Mouse (Mus musculus): Measurements from ENCODE around the gene Rassf4. TPM values are rescaled to one million over a fixed set of nuclear protein-coding genes. Genes with fewer than 3 reads are reported as not detected.
"Not testable (repeated sequence)": the region's sequence is repeated elsewhere in the genome, so short reads cannot be mapped to it uniquely, and the experiment has no call there.

Rassf4 gene
- total RNA-seq, 2 experiments from 2014 or later: 4.3 to 4.8 TPM

GRCm38 (mm10) chr6:116637496-116637895 lies 36.3 kb downstream of the Rassf4 start:
- no peak for DNase-seq (ENCODE audit: low spot score in 2 of 2)

- DNase-seq (ENCODE audit: low spot score in 2 of 2): no peak
These were observed 37.0 kb downstream of the Rassf4 start for GRCm38 (mm10) chr6:116636581-116637235.

- DNase-seq (ENCODE audit: low spot score in 2 of 2): no peak
These were observed 38.2 kb downstream of the Rassf4 start for GRCm38 (mm10) chr6:116635251-116636180.

GRCm38 (mm10) chr6:116633741-116634695 lies 39.7 kb downstream of the Rassf4 start:
- peak in 1 of 2 experiments; percentile 4 for DNase-seq (ENCODE audit: low spot score in 2 of 2)

GRCm38 (mm10) chr6:116632129-116632528 lies 41.6 kb downstream of the Rassf4 start:
- DNase-seq (ENCODE audit: low spot score in 2 of 2): peak; percentile 70 to 72

- no peak for DNase-seq (ENCODE audit: low spot score in 2 of 2)
These were observed 44.0 kb downstream of the Rassf4 start for GRCm38 (mm10) chr6:116629766-116630165.

GRCm38 (mm10) chr6:116628539-116629171 lies 45.1 kb downstream of the Rassf4 start, which contains the start of gene Zfp422:
Gene Zfp422 (minus strand): TSS chr6:116628999.
- DNase-seq (ENCODE audit: low spot score in 2 of 2): peak; percentile 74 to 83

GRCm38 (mm10) chr6:116628095-116628494 lies 45.7 kb downstream of the Rassf4 start:
- DNase-seq (ENCODE audit: low spot score in 2 of 2): no peak

- not testable (repeated sequence) for DNase-seq (ENCODE audit: low spot score in 2 of 2)
These were observed 47.3 kb downstream of the Rassf4 start for GRCm38 (mm10) chr6:116626417-116626816.

- DNase-seq (ENCODE audit: low spot score in 2 of 2): no peak
These were observed 52.3 kb downstream of the Rassf4 start for GRCm38 (mm10) chr6:116621318-116622023.

- no peak for DNase-seq (ENCODE audit: low spot score in 2 of 2)
These were observed 55.7 kb downstream of the Rassf4 start for GRCm38 (mm10) chr6:116618073-116618472.

- DNase-seq (ENCODE audit: low spot score in 2 of 2): no peak
These were observed 58.0 kb downstream of the Rassf4 start for GRCm38 (mm10) chr6:116615719-116616118.

GRCm38 (mm10) chr6:116607230-116607629 lies 66.5 kb downstream of the Rassf4 start:
- DNase-seq (ENCODE audit: low spot score in 2 of 2): no peak

- not testable (repeated sequence) for DNase-seq (ENCODE audit: low spot score in 2 of 2)
These were observed 72.8 kb downstream of the Rassf4 start for GRCm38 (mm10) chr6:116600969-116601368.

GRCm38 (mm10) chr6:116584095-116584494 lies 89.7 kb downstream of the Rassf4 start, which contains the start of gene Olfr215:
Gene Olfr215 (minus strand): TSS chr6:116584195.
- no peak for DNase-seq (ENCODE audit: low spot score in 2 of 2)

Small RNAs within 50 kb of the gene (microRNA-seq; reads per million reads assigned to microRNA genes)
- gene Mir7043: 0 reads per million in 2 experiments

Other genes starting within 250 kb of the Rassf4 start
- 1 to 10 TPM; 1.2 to 3.0 TPM for gene Alox5, start 212.8 kb downstream of the Rassf4 start, total RNA-seq (2021)
- gene Olfr211, start 184.9 kb downstream of the Rassf4 start, total RNA-seq (2021): not detected
- gene Olfr212, start 167.4 kb downstream of the Rassf4 start, total RNA-seq (2021): under 1 TPM in 1 of 2 experiments, not detected in 1; 0.16 TPM
- not detected for gene Olfr213, start 135.5 kb downstream of the Rassf4 start, total RNA-seq (2021)
- 1 to 10 TPM; 2.9 to 3.1 TPM for gene Gm5580, start 122.8 kb downstream of the Rassf4 start, total RNA-seq (2021)
- not detected for gene Olfr214, start 119.7 kb downstream of the Rassf4 start, total RNA-seq (2021)
- gene Olfr215, start 89.8 kb downstream of the Rassf4 start, total RNA-seq (2021): not detected
- gene Zfp422, start 45.0 kb downstream of the Rassf4 start, total RNA-seq (2021): 10 to 100 TPM; 28.9 to 30.0 TPM
- 1 to 10 TPM; 1.7 to 3.9 TPM for gene Depp1, start 23.3 kb downstream of the Rassf4 start, total RNA-seq (2021)
- gene Tmem72, start 43.0 kb upstream of the Rassf4 start, total RNA-seq (2021): 1 to 10 TPM in 1 of 2 experiments, under 1 TPM in 1; 0.18 to 4.4 TPM

Measured in layer of hippocampus, postnatal 10 days (tissue).